Mouse (Mus musculus): ENCODE data around the gene Laptm5.
A peak's percentile ranks its signal among the peaks of the same experiment; 100 is the strongest.

Laptm5 gene

DNA sequence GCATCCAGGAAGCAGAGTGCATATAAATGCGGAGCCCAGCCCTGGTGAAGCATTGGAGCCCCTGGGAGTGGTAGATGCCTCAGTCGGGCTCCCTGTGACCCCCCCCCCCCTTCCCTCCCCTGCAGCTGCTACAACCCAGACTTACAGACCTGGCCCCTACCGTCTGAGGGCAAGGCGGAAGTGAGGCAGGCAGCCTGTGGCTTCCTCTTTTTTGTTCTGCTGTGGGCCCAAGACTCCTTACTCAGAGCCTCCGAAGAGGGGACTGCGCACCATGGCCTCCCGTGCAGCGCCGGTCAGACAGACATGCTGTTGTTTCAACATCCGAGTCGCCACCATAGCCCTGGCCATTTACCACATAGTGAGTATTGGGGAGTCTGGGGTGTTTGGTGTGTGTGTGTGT, at the start of gene Laptm5:
TSS of gene Laptm5 (plus strand) at position 49 of the 400 bp plus-strand sequence.
- DNase-seq (ENCODE audit: low spot score in 2 of 2), result peak; percentile 54 to 61

DNA sequence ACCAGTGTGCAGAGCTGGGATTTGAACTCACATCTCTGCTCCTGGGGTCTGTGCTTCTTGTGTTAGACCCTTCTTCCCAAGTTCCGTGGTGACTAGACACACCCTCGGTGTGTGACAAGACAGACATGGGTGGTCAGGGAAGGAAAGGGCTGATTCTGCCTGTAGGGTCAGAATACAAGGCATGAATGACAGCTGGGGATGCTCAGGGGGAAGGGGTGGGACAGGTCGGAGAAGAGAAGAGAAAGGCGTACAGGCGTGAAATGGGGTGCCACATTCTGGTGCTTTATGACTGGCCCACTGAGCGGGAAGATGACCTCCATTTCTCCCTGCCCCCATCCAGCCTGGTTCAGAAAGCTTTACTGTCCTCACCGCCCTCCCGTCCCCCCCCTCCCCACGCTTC, 47.5 kb upstream of the Laptm5 start:
- DNase-seq (ENCODE audit: low spot score in 2 of 2), result no peak

DNA sequence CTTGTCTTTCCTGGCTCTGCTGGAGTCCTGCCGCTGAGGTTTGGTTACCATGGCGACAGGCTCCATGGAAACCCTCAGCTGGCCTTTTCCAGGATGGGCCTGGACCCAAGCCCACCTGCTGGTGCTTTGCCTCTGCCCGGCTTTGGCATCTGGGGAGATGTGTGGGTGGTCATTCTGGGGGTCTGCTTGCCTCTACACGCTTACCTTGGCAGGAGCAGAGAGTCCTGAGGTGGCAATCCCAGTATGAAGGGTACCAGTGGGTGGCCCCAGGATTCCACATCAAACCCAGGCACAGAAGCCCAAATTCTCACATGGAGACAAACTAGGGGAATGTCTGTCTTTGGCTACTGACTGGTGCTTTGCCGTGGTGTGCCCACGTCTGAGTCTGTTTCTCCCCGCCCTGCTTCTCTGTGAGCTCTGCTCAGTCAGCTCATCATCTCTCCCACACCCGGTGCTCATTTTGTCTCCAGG, 47.0 kb upstream of the Laptm5 start:
- DNase-seq (ENCODE audit: low spot score in 2 of 2), result no peak

DNA sequence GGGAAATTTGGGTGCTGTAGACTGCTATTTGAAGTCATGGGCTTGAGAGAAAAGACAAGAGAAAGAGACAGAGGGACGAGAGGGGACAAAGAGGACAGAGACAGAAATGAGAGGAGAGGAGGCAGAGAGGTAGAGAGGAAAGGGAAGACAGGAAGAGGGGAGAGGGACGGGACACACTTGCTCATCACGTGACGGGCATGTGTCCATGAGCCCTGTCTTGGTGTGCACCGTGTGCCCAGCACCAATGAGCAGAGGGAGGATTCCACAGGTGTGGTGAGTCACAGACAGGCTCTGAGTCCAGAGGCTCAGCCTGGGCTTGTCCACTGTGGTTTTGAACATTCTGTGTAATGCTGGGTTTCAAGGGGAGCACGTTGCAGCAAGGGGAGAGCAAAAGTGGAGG, 45.0 kb upstream of the Laptm5 start:
- no peak for DNase-seq (ENCODE audit: low spot score in 2 of 2)

DNA sequence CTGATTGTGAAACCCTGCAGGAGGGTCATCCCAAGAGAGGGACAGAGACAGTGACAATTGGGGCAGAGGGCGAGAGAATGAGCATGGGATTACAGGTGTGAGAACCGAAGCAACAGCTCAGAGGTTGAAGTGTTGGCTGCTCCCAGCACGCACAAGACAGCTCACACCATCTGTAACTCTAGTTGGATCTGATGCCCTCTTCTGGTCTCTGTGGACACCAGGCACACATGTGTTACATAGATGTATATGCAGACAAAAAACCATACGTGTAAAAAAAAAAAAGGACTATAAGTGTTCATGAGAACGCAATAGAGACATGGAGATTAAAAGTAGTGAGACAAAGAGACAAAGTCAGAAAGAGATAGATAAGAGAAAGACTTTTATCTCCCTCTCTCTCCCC, 44.1 kb upstream of the Laptm5 start:
- no peak for DNase-seq (ENCODE audit: low spot score in 2 of 2)

DNA sequence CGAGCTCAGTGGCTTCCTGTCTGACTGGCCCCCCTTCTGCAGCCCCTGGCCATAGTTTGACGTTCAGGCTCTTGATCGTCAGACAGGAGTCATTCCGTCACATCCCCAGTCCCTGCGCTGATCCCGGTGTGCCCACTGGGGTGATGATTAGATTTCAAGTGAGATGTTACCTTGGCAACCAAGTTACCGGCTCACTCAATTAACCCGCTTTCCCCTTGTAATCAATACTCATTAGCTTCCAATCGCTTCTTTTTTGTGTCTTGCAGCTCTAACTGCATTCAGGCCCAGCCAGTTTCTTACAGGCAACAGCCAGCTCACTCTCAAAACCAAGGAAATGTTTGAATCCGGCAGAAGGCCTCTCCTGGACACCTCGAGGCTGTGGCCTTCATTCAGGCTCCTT, 40.5 kb upstream of the Laptm5 start:
- DNase-seq (ENCODE audit: low spot score in 2 of 2), result no peak

DNA sequence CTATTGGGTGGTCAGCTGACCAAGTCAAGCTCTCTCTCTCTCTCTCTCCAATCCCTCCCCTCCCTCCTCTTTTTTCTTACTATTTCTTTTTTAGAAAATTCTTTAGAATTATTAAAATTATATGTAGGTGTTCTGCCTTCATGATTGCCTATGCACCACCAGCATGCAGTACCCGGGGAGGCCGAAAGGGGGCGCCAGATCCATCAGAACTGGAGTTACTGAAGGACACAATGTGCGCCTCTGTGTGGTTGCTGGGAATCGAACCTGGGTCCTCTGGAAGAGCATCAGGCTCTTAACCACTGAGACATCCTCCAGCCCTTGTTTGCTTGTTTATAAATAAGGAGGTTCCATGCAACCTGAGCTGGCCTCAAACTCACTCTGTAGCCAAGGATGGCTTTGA, 39.5 kb upstream of the Laptm5 start:
- DNase-seq (ENCODE audit: low spot score in 2 of 2), result no peak

DNA sequence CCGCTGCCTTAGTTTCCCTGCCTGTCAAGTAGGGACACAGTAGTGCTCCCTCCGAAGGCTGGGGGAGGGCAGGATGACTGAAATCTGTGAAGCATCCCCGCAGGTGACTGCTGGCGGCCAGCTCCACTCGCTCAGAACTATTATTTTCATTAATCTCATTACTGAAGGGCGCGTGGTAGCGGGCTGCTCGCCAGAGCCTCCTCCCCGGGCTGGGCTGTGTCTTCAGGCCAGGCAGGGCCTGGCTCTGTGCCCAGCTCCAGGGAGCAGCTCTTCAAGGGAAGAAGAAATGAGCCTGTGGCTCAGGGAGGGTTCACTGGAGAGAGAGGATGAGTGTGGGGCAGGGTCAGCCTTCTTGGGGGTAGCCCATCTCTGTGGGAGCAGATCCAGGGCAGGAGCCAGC, 38.3 kb upstream of the Laptm5 start:
- no peak for DNase-seq (ENCODE audit: low spot score in 2 of 2)

DNA sequence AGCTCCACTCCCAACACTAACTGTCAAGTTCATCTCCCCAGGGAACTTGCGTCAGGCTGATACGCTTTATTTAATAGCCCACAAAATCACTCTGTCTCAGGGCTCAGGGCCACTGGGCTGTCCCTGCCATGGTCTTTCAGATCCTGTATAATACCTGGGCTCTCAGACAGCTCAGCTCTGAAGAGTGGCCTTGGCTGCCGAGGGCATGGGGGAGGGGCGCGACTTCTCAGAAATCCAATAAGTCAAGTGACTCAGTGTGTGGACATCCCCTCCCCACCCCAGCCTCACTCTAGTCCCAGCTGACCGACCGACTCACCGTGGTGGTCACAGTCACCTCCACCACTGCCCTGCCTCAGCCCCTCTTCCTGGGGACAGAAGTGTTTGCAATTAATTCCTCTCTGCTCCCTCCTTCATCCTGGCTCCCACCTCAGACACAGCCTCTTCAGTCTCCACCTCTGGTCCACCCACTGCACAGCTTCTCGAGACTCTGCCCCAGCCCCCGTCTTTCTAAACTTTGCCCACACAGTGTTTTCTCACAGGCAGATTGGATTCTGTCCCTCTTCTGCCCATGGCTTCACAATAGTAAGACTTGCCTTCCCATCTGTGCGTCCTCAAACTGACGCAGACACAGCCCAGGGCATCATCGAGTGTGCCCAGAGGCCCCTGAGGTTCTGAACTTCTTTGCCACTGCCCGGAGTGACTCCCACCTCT, 36.8 kb upstream of the Laptm5 start:
- DNase-seq (ENCODE audit: low spot score in 2 of 2), result no peak

DNA sequence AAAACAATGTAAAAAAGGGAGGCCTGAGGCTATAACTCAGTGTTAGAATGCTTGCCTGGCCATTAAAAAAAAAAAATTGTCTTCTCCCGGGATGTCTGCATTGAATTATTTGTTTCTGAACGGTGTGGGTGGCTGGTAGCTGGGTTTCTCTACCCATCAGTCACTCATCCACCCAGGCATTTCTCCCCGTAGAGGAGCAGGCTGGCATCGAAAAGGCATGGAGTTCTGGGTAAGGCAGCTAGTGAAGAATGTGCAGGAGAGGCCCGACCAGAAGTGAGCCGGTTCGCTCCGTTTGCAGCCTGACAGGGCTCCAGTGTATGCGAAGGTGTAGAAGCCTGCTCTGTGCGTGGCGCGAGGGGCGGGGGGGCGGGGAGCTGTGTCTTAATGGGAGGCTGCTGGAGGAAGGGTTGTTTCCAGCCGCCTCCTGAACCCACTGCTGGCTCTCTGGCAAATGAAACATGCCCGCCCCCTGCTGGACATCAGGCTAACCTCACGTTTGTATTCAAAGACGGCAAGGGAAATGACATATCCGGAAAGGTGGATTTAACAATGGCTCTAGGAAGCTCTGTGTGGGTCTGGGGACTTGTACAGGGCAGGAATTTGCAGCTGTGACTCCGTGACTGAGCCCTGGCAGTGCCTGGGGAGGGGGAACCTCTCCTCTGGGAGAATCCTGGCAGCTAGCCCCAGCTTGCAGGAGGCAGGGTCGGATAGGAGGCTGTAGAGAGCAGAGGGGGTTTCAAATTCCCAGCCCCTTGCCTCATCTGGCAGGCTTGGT, 34.5 kb upstream of the Laptm5 start:
- peak; percentile 49 to 70 for DNase-seq (ENCODE audit: low spot score in 2 of 2)

DNA sequence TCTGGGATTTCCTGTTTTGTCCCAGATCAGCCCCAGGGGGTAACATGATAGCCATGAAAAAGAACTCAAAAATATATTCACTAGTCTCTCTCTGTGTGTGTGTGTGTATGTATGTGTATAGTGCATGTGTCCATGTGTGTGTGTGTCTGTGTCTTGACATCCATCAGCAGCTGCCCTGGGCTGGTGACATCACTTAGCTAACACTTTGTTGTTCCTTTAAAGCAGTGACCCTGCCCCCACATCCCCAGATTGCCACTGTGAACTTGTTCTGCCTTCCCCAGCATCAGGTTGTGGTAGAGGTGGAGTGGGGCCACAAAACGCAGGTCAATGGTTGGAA, 33.9 kb upstream of the Laptm5 start:
- DNase-seq (ENCODE audit: low spot score in 2 of 2), result no peak

DNA sequence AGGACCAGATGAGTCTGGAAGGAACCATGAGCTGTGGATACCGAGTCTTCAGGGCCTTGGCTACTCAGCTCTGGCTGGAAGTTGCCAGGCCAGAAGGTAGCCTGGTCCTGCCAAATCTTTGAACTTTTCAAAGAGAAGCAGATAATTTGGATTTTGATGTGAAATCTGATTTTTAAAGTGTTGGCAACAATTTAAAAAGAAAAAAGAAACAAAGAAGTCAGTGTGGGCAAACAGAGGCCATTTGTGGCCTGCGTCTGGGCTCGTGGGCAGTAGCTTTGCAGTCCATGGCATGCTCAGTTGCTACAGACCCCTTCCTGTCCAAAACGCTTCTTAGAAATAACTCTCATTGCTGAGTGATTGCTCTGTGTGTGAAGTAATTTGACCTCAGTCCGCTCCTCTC, 31.6 kb upstream of the Laptm5 start:
- DNase-seq (ENCODE audit: low spot score in 2 of 2), result no peak

DNA sequence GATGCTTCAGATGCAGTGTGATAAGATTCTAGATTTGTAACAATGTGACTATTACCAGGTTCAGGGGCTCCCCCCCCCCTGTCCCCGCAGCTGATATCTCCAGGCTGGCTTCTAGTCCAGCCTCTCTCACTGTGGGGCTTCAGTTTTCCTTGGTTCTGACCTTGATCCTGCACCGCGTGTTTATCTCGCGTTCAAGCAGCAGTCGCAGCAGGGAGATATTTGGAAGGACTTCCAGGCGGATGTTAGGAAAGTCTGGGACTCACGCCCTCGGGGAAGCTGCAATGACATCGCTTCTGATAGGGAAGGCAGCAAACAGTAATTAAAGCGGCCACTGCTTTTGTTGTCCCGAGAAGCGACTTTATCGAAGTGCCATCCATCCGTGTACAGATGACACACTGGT, 30.2 kb upstream of the Laptm5 start:
- no peak for DNase-seq (ENCODE audit: low spot score in 2 of 2)

DNA sequence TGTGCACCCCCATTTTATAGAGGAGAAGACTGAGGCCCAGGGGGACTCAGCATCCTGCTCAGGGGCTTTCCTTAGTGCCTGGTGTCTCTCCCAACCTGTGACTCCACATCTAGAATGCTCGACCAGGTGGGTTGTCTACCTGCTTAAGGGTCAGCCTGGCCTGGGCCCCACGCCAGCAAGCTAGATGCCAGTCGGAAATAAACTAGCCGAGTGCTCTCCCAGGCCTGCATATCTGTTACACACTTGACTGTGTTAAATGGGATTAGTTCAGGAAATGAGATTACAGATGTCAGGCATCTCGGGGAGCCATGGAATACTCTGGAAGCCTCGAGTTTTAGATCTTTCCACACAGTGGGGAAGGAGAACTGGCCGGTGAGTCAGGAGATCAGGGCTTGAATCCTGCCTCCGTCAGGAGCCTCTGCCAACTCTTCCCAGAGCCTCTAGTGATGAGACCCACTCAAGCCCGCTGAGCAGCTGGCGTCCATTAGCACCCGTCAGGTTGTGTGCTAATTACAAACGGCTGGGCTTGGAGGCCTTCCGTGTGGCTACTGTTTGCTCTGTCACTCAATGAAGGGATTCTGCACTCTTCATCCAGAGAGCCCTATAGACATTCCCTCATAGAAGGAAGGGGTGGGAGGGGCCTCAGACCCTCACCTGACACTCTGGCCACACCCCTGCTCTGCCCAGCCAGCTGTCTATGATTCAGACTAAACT, 28.9 kb upstream of the Laptm5 start:
- no peak for DNase-seq (ENCODE audit: low spot score in 2 of 2)

DNA sequence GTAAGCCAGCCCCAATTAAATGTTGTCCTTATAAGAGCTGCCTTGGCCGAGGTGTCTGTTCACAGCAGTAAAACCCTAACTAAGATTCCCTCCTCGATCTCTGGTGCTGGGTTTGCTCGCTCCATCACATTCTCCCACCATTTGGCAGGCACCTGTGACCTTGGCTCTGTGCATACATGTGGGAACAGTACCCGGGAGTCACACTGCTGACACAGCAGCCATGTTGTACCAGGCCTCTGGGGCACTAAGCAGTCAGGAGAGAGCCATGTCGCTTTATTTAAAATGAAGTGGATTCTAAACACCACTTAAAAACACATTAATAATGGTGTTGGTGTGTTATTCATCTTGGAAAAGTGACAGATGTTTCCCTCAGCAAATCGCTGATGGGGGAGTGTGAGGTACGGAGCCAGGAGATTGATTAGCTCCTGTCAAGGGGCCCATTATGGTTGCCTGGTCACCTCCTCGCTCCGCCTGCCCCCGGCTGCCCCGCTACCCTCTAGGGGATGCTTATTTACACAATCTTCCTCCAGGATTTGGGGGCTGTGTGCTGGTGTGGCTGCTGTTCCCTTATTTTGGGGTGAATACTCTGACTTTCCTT, 25.7 kb upstream of the Laptm5 start:
- DNase-seq (ENCODE audit: low spot score in 2 of 2), result no peak

DNA sequence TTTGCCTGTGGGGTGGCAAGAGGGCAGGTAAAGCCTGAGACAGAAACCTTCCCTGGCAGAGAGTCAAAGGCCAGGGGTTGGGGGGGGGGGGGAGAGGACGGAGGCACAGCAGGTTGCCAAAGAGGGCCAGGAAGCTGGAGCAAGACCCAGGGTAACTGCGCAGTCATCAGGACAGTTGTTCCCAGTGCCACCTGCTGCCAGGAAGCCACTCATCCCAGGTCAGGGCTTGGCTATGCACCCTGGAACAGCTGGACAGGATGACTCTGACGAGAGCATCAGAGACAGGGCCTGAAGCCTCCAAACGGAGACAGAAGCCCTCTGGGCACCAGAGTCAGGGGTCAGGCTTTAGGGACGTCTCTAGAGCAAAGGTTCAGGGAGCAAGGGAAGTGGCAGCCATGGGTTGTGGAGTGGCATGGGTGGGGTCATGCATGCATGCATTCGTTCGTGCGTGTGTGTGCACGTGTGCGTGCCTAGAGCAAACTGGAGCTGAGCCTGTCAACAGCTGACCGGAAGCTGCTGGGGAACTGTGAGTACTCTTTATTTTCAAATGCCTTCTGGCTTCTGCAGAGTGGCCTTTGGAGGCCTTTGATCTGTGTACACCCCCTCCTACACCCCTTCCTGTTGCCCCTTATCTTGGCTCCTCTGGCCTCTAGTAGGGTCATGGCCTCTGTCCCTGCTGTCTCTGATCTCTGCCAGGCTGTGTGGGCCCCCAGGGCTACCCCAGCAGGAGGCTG, 23.0 kb upstream of the Laptm5 start:
- no peak for DNase-seq (ENCODE audit: low spot score in 2 of 2)

DNA sequence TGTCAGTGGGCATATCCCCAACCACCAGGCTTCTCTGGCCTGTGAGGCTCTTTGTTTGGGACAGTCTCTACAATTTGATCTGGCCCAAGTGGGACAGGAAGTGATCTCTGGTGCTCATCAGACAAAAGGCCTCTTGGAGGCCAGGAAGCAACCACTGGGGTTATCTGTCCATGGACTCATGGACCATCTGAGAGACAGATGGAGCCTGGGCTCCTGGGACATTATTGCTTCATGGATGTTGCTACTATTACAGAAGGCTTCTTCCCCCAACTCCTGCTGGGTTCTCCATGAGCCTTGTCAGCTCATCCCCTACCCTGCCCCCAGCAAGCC, 22.4 kb upstream of the Laptm5 start:
- no peak for DNase-seq (ENCODE audit: low spot score in 2 of 2)

DNA sequence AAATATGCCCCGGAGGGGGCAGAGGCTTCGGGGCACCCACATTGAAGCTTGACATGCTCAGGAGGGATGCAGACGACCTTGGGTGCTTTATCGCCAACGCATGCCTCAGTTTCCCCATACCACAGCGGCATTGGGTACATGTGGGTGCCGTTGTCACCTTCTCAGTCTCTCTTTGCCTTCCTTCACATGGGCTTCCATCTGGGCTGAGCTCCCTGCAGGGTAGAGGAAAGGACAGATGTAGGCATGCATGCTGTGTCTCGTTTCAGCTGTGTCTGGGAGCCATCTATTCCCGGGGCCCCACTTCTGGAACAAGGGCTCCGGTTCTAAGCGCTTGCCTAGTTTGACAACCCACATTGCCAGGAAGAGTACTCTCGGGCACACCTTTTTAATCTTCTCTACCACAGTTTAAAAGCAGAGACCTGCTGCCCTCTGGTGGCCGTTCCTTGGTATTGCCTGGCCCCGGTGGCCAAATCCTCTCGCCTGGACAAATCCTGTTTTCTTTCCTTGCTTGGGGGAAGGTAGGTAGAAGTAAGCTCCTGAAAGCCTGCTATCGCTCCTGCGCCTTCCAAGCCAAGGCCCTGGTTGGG, 20.8 kb upstream of the Laptm5 start:
- DNase-seq (ENCODE audit: low spot score in 2 of 2), result peak; percentile 33 to 59

DNA sequence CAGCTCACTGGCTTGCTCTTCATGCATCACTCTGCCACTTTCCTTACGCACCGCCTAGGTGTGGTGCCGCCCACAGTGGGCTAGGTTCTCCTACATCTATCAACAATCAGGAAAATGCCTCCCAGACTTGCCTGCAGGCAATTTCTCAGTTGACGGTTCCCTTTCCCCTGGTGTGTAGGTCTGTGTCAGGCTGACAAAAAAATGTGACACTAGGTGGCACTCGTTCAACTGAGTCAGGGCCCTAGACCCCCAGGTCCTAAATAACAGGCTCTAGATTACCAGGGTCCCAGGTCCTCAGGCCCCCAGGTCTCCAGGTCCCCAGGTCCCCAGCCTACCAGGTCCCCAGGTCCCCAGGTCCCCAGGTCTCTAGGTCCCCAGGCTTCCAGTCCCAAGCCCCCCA, 19.2 kb upstream of the Laptm5 start:
- no peak for DNase-seq (ENCODE audit: low spot score in 2 of 2)

DNA sequence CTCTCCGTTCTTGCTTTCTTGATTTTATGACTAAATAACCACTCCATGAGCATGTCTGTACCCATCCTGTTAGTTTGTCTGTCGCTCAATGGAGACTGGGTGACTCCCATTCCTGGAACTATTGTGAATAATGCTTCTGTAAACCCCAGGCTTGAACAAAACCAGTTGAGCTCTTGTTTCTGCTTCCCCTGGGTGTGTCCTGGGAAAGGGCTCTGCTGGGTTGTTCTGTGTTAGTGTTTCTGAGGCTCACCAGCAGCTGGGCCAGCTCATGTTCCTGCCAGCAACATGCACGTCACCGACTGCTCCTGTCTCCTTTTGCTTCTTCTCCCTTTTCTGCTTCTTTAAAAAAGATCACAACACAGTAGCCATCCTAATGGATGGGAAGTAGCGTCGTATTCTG, 17.2 kb upstream of the Laptm5 start:
- no peak for DNase-seq (ENCODE audit: low spot score in 2 of 2)

DNA sequence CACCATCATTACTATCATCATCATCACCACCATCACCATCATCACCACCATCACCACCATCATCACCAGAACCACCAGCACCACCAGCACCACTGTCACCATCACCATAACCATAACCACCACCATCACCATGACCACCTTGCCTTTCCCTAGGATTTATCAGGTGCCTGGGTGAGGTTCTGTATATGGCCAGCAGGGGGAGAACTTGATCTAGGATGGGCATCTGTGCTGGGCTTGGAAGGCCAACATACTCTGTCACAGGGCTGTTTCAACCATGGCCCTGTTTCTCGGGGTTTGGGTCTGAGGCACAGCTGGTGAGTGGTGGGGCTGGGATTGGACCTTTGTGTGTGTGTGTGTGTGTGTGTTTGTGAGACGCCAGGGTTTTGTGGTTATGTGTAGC, 16.6 kb upstream of the Laptm5 start:
- peak; percentile 49 to 68 for DNase-seq (ENCODE audit: low spot score in 2 of 2)

DNA sequence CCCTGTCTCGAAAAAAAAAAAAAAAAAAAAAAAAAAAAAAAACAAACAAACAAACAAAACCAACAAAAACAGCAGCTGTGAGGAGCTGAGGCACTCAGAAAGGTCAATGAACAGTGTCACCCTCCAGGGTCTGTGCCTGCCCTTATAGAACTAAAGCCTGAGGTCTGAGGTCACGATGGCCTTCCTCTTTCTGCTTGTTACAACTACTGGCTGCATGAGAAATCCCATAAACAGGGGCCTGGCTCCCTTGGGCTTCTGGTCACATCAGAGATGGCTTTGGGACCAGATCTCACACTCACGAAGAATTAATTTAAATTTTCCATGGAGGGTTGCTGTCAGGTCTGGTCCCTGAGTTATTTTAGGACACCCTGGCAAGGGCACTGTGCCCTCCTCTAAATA, 13.5 kb upstream of the Laptm5 start:
- no peak for DNase-seq (ENCODE audit: low spot score in 2 of 2)

Measured in spleen, postnatal 14 days (tissue).